Mouse (Mus musculus) small intestine, adult 2 months (tissue): ENCODE results near the gene Tmem174. TPM values are rescaled to one million over a fixed set of nuclear protein-coding genes. Genes with fewer than 3 reads are reported as not detected.

Experiments used
- H3K27ac ChIP-seq: fragments of 200-500 bp; 2 replicates; pipeline ENCODE4 v1.5.1; 2012; ENCODE audit warnings: low read depth, low read length, control low read depth, inconsistent platforms; ENCODE audit not compliant: insufficient read depth
- H3K27me3 ChIP-seq: fragments of 200-500 bp; 2 replicates; pipeline ENCODE4 v1.6.1; 2012; ENCODE audit warnings: mild to moderate bottlenecking, moderate library complexity, low read length, inconsistent platforms; ENCODE audit not compliant: control insufficient read depth, insufficient read depth
- H3K36me3 ChIP-seq: fragments of 200-500 bp; 2 replicates; pipeline ENCODE4 v1.6.1; 2012; ENCODE audit warnings: mild to moderate bottlenecking, low read length, control low read depth, inconsistent platforms; ENCODE audit not compliant: control insufficient read depth, insufficient read depth
- H3K4me1 ChIP-seq: fragments of 200-500 bp; 2 replicates; pipeline ENCODE4 v1.6.1; 2012; ENCODE audit warnings: low read length, inconsistent platforms, mixed read lengths; ENCODE audit not compliant: control insufficient read depth, insufficient read depth, insufficient read length
- H3K4me3 ChIP-seq: fragments of 200-500 bp; 2 replicates; pipeline ENCODE4 v1.5.1; 2012; ENCODE audit warnings: low read depth, mild to moderate bottlenecking, control low read depth, inconsistent platforms, low read length, moderate library complexity
- CTCF ChIP-seq: fragments of 200-500 bp; IDR thresholded peaks from 2 replicates; pipeline ENCODE4 v1.5.1; 2012; ENCODE audit warnings: low read depth, mild to moderate bottlenecking, control low read depth, inconsistent platforms, low read length, moderate library complexity, mixed read lengths; ENCODE audit not compliant: insufficient replicate concordance, insufficient read length; ENCODE audit errors: extremely low read depth
- POLR2A ChIP-seq: fragments of 200-500 bp; IDR thresholded peaks from 2 replicates; pipeline ENCODE4 v1.6.1; 2012; ENCODE audit warnings: low read depth, mild to moderate bottlenecking, control low read depth, inconsistent platforms, low read length, moderate library complexity
- WGBS: fragments of 180-500 bp; shearing (Covaris S2); methylation state at CpG from one replicate; pipeline ENCODE4 v1.1.7; 2018; 5-methylcytosine and 5-hydroxymethylcytosine counted together
- polyA plus RNA-seq: library from polyadenylated mRNA; depleted of rRNA; stranded (reverse); fragments of >200 nt; gene quantifications from 2 replicates; pipeline ENCODE4 v1.2.3, GENCODE M21; 2012

The Tmem174 gene
- polyA plus RNA-seq, 1 experiment: 0.08 TPM

DNA sequence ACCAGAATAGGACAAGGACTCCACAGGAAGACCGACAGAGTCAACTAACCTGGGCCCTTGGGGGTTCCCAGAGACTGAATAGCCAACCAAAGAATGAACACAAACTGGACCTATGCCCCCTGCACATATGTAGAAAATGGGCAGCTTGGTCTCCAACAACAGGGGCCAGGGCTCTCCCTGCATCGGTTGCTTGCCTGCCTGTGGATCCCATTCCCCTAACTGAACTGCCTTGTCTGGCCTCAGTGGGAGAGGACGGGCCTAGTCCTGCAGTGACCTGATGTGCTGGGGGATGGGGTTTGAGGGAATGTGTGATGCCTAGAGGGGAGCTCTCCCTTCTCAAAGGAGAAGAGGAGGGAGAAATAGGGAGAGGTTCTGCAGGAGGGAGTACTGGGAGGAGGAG is 32.1 kb upstream of the Tmem174 start:
- Histone ChIP-seq H3K27ac (no peak overlapping the region), H3K4me3 (no peak overlapping the region), H3K36me3 (no peaks in the 10 kb centered on the region), H3K27me3 (no peaks in the 10 kb centered on the region), H3K4me1 (peaks cover 7% of the 10 kb centered on the region; the same call in 1 of the 2 replicates)
- TF ChIP-seq POLR2A (no peak), CTCF (no peak)
- 90% methylated on average over 3 of the region's 3 CpGs for WGBS

DNA sequence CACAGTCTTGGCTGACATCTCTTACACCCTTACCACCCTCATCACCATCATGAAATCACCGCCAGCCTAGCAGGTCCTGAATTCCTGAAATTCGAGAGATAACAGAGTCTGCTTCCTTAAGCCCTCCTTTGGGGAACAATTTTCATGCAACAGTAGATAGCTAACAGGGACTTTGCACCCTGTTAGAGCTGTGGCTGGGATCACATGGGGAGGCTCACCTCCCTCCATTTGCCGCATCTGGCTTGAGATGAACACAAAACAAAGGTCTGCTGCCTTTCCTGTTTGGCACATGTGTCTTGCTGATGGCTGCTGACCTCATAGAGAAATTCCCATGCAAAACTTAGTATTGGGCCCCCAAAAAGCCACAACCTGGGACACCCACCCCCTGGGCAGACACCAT is 30.1 kb upstream of the Tmem174 start:
- H3K27ac ChIP-seq: no peak overlapping the region
- H3K36me3 ChIP-seq: no peaks in the 10 kb centered on the region
- H3K4me1 ChIP-seq: peaks cover 7% of the 10 kb centered on the region; the same call in 1 of the 2 replicates
- TF ChIP-seq POLR2A: no peak
- no peak for TF ChIP-seq CTCF
- no peak overlapping the region for H3K4me3 ChIP-seq
- 20% methylated on average over 3 of the region's 3 CpGs for WGBS
- no peaks in the 10 kb centered on the region for H3K27me3 ChIP-seq

DNA sequence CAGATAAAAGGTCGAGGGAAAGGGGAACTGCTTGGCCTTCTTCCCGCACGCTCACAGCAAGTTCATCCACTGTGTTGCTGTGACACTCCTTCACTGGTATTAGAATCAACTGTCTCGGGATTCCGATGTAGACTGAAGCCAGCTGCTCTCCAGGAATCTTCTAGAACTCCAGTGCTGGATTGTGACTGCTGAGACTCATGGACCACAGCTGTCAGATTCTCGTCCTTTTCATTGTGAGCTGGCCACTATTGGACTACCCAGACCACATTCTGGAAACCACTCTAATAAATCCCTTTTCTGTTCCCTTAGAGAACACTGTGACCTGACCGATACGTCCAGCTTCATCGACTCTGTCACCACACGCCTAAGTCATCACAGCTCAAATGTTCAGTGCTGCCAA is 28.0 kb upstream of the Tmem174 start:
- Histone ChIP-seq H3K27ac (no peak overlapping the region), H3K27me3 (no peaks in the 10 kb centered on the region), H3K36me3 (no peaks in the 10 kb centered on the region), H3K4me3 (no peak overlapping the region), H3K4me1 (peaks cover 7% of the 10 kb centered on the region; the same call in 1 of the 2 replicates)
- TF ChIP-seq POLR2A: no peak
- TF ChIP-seq CTCF: no peak
- 84% methylated on average over 10 of the region's 10 CpGs for WGBS

DNA sequence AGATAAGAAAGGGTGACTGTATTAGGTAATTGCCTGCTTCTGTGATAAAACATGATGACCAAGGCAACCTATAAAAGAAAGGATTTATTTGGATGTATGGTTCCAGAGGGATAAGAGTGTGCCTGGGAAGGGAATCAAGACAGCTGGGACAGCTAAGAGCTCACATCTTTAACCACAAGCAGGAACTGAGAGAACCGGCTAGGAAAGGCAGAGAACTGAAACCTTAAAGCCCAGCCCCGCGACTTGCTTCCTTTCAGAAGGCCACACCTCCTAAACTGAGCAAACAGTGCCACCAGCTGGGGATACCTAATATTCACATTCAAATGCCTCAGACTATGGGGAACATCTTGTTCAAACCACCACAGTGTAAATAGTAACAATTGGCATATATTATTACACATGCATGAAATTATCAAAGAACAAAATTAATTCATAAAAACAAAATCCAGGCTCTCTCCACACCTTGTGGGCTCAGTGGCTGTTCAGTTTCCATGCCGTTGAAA is 25.0 kb upstream of the Tmem174 start:
- Histone ChIP-seq H3K4me1 (peaks cover 3% of the 10 kb centered on the region; the same call in 1 of the 2 replicates), H3K27ac (no peak overlapping the region), H3K27me3 (no peaks in the 10 kb centered on the region), H3K36me3 (no peaks in the 10 kb centered on the region), H3K4me3 (no peak overlapping the region)
- TF ChIP-seq CTCF: peak; percentile 11; the same call in 1 of the 2 replicates
- no peak for TF ChIP-seq POLR2A
- WGBS: 89% methylated on average over 4 of the region's 4 CpGs

DNA sequence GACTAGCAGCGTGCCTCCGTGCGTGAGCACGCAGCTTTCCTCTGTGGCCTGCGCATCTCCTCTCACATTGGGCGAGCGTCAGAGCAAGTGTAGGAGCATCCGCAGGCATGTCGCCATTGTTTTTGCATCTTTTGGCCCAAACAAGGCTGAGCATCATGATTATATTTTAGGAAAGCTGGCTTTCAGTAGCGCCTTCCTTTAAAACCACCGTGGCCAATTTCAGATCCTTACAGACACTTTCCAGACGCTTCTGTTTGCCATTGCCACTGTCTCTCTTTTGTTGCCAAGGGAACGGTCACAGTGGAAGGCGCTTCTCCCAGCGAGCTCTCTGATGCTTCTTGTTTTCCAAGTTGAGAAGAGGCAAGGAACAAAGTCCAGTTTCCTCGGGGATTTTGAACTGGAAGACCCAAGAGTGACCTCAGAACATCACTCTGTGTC is 18.8 kb upstream of the Tmem174 start:
- peaks cover 5% of the 10 kb centered on the region; the same call in 1 of the 2 replicates for H3K4me1 ChIP-seq
- WGBS: 87% methylated on average over 16 of the region's 16 CpGs
- TF ChIP-seq CTCF: no peak
- TF ChIP-seq POLR2A: no peak
- no peak overlapping the region for H3K27ac ChIP-seq
- no peaks in the 10 kb centered on the region for H3K36me3 ChIP-seq
- no peak overlapping the region for H3K4me3 ChIP-seq
- no peaks in the 10 kb centered on the region for H3K27me3 ChIP-seq

DNA sequence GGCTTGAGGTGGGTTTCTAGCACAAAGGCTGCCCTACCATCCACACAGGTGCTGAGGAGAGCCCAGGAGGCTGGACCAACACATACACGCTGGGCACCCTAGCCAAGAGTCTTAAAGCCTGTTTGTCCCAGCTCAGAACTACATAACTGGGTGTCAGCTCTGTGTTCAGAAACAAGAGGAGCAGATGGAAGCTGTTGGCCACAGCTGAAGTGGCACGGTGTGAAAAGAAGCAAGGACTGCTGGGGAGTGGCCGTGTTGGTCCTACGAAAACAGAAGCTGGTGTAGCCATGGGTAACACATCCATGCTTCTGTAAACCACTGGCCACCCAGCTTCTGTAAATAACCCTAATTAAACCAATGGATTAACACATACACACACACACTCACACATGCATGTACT is 18.1 kb upstream of the Tmem174 start:
- 92% methylated on average over 4 of the region's 4 CpGs for WGBS
- TF ChIP-seq POLR2A (no peak), CTCF (no peak)

DNA sequence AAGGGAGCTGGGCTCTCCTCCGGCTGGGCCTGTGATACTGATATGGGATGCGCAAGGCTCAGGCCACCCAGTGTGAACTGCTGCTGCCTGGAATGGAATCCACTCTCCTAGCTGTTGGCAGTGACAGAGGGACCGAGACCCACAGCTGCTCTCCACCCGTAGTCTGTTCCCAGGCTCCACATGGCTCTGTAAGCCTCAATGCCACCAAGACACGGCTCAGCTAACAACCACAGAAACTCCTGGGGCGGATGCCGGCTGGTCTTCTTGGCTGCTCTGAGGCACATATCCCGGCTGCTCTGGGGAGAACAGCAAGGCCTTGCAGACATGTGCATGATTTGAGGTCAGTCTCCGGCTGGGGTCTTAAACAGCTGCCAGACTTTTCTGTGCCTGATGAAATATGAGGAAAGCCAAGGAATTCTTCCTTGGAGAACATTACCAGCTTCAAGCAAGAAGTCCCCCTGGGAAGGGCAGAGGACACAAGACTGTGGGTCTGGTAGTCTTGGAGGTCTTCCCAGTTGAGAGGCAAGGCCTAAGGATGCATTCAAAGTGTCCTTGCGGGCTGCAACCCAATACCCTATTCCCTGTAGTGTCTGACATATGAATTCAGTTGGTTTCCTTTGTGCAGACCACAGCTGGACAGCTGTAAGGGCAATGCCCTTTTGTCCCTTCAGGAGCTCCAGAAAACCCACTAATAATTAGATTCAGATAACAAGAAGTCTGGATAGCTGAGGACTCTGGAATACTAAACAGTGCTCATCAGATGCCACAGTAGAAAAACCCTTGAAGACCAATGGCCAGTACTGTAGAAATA is 17.1 kb upstream of the Tmem174 start:
- no peak overlapping the region for H3K27ac ChIP-seq
- no peaks in the 10 kb centered on the region for H3K36me3 ChIP-seq
- H3K4me1 ChIP-seq: peaks cover 6% of the 10 kb centered on the region; the same call in 1 of the 2 replicates
- 90% methylated on average over 10 of the region's 10 CpGs for WGBS
- TF ChIP-seq POLR2A (no peak), CTCF (no peak)
- H3K27me3 ChIP-seq: no peaks in the 10 kb centered on the region
- H3K4me3 ChIP-seq: no peak overlapping the region

More for the DNA sequence above, 18.1 kb upstream of the Tmem174 start:
- Histone ChIP-seq H3K27me3 (no peaks in the 10 kb centered on the region), H3K4me1 (peaks cover 6% of the 10 kb centered on the region; the same call in 1 of the 2 replicates), H3K27ac (no peak overlapping the region), H3K36me3 (no peaks in the 10 kb centered on the region), H3K4me3 (no peak overlapping the region)

DNA sequence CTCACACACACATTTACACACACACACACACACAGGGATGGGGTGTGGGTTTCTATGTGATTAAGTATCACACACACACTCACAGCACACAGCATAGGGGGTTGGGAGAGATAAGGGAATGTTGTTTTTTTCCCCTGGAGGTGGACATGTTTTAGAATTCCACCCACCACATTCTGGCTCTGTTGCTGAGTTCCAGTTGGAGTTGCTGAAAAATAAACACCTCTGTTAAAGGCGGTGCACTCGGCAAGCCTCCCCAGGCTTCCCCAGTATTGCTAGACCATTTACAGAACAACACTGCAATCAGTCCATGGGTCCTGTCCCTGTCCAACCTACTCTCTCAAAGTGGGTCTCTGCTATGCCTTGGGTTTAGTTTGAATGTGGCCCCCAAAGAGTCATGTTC is 15.0 kb upstream of the Tmem174 start:
- TF ChIP-seq POLR2A (no peak), CTCF (no peak)
- Histone ChIP-seq H3K36me3 (no peaks in the 10 kb centered on the region), H3K4me3 (no peak overlapping the region), H3K27ac (no peak overlapping the region), H3K4me1 (peaks cover 6% of the 10 kb centered on the region; the same call in 1 of the 2 replicates), H3K27me3 (no peaks in the 10 kb centered on the region)
- 85% methylated on average over 2 of the region's 2 CpGs for WGBS
